Mouse (Mus musculus) left cerebral cortex, postnatal 4 days (tissue): ENCODE measurements around the gene Cyp1a1. TPM values are rescaled to one million over a fixed set of nuclear protein-coding genes. Genes with fewer than 3 reads are reported as not detected.
"Not testable (repeated sequence)": the region's sequence is repeated elsewhere in the genome, so short reads cannot be mapped to it uniquely, and the experiment has no call there.

Source experiments
- DNase-seq: peaks from one replicate; pipeline ENCODE4 v3.0.0-alpha.2; 2022
- intact Hi-C: fragments of 180-260 bp; cut with DNase I; formaldehyde crosslinking; loops from one replicate; pipeline ENCODE4 v1.15.1; 2025
- total RNA-seq, 2 experiments: library from RNA; stranded (reverse); gene quantifications; 2 replicates each; pipeline ENCODE4 v1.2.3; 2021

Cyp1a1 gene
- total RNA-seq, 2 experiments from 2014 or later = 0.95 to 1.1 TPM

GRCm38 (mm10) chr9:57696380-57697285 lies 8.9 kb downstream of the Cyp1a1 start:
- intact Hi-C loops = no loop called here
- DNase-seq = peak; percentile 44

- intact Hi-C loops = no loop called here
Measured at GRCm38 (mm10) chr9:57697380-57697779, 9.7 kb downstream of the Cyp1a1 start.

DNA sequence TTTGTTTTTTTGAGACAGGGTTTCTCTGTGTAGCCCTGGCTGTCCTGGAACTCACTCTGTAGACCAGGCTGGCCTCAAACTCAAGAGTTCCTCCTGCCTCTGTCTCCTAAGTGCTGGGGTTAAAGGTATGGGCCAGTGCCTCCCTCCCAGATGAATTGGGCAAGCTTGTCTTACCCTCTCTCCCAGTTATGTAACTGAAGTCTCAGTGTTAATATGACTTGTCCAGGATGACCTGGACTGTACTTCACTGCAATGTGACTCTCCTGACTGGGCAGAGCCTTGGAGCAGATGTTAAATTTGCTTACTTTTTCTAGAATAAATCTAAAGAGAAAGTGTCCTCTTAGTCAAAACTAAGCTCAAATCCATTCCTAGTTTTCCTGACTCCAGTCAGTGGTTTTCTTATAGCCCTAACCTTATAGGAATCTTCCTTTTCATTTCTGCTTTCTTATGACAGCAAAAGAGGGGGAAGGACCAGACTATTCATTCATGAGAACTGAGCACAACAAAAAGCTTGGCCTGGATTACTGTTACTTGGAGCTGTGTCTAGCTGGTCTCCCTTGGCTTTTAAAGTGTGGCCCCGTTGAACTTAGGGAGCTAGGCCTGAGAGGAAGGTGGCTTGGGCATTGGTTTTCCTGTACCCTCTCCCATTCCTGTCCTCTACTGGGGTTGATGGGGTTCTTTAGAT lies 10.9 kb downstream of the Cyp1a1 start:
- no peak for DNase-seq
- intact Hi-C loops = no loop called here

More at GRCm38 (mm10) chr9:57697380-57697779, 9.7 kb downstream of the Cyp1a1 start:
- no peak for DNase-seq

- intact Hi-C loops = no loop called here
Measured at GRCm38 (mm10) chr9:57706496-57706895, 18.8 kb downstream of the Cyp1a1 start.

GRCm38 (mm10) chr9:57708068-57708719 lies 20.5 kb downstream of the Cyp1a1 start, which contains the start of gene Edc3:
Gene Edc3 (plus strand): TSS chr9:57708540.
- intact Hi-C loops = no loop called here
- peak; percentile 90 for DNase-seq

More at GRCm38 (mm10) chr9:57706496-57706895, 18.8 kb downstream of the Cyp1a1 start:
- no peak for DNase-seq

GRCm38 (mm10) chr9:57708720-57709274 lies 21.1 kb downstream of the Cyp1a1 start:
- peak; percentile 48 for DNase-seq
- intact Hi-C loops = no loop called here

- DNase-seq, intact Hi-C loops: not testable (repeated sequence)
Measured at GRCm38 (mm10) chr9:57710214-57710613, 22.5 kb downstream of the Cyp1a1 start.

- no peak for DNase-seq
- intact Hi-C loops = no loop called here
Measured at GRCm38 (mm10) chr9:57712194-57712593, 24.5 kb downstream of the Cyp1a1 start.

DNA sequence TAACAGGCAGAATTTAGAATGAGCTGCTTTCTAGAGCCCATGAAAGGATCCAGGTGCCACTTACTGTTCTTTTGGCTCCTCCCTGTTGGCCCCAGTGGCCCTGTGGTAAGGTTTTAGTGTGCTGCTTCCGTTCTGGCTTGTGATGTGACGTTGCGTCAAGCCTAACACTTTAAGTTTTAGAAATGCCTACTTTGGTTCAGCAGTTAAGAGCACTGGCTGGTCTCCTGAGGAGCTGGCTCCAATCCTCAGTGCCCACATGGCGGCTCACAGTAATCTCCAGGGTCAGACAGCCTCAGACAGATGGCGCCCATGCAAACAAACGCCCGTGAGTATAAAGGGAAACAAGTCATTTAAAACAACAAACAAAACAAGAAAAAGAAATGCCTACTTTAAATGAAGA lies 30.7 kb downstream of the Cyp1a1 start:
- peak; percentile 8 for DNase-seq
- intact Hi-C loops = no loop called here

DNA sequence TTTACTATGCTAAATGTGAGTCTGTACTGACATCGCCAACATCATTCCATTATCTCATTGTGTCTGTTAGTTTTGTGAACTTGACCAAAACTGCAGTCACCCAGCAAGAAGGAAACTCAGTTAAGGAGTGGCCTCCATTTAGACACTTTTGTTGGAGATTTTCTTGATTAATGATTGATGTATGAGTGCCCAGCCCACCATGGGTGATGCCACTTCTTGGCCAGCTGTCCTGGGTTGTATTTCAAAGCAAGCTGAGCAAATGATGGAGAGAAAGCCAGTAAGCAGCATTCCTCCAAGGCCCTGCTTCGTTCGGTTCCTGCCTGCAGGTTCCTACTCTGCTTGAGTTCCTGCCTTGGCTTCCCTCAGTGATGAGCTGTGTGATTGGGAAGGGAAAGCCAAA lies 33.0 kb downstream of the Cyp1a1 start:
- no peak for DNase-seq
- intact Hi-C loops = no loop called here

DNA sequence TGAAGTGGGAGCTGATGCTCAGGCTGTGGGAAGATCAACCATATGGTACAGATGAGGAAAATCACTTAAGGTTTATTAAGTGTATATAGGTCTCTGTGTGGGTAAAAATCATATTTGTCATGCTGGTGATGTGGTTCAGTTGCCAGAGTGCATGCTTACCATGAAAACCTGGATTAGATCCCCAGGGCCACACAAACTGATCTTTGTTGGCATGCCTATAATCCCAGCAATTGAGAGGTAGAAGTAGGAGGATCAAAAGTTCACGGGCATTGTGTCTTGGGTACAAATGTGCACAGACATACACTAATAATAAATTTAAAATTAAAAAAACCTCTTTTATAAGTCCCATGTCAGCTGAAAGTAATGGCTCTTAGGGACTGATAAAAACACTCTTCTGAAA lies 34.6 kb downstream of the Cyp1a1 start:
- intact Hi-C loops = no loop called here
- DNase-seq = no peak

- DNase-seq = peak; percentile 27
- intact Hi-C loops = no loop called here
Measured at GRCm38 (mm10) chr9:57723315-57723715, 35.6 kb downstream of the Cyp1a1 start.

DNA sequence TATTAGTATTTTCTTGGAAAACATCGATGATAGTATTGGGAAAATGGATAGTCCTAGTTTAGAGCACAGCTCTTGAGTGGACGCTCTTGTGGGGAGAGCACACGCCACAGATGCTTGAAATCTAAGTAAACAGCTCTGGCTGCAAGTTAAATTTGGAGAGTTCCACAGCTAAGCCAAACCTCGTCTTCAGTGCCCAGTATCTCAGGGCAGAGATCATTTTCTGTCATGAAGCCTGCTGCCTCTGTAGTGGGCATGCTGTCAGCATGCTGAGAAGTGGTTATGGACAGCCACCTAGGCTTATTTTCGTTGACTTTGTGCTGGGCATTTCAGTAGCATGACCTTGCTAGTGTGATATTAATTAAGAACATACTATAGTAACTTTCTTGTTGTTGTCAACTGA lies 36.1 kb downstream of the Cyp1a1 start:
- intact Hi-C loops = no loop called here
- DNase-seq = no peak

- intact Hi-C loops = no loop called here
- no peak for DNase-seq
Measured at GRCm38 (mm10) chr9:57724701-57725100, 37.0 kb downstream of the Cyp1a1 start.

GRCm38 (mm10) chr9:57728312-57728711 lies 40.6 kb downstream of the Cyp1a1 start:
- no peak for DNase-seq
- intact Hi-C loops = no loop called here

DNA sequence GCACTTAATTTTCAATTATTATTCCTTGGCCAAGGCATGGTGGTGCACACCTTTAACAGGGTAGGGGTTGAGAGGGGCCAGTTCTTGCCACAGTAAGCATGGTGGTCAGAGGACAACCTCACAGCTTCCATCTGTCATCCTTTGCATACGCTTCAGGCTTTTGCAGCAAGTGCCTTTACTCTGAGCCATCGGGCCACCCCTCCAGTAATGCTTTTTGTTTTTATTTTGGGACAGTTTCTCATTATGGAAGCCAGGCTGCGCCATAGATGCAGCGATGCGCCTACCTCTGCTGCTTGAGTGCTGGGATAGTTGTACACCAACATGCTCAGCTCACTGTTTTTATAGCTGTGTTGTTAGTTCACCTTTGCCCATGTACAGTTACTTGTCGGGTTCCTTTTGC lies 45.9 kb downstream of the Cyp1a1 start:
- DNase-seq = no peak
- intact Hi-C loops = no loop called here

DNA sequence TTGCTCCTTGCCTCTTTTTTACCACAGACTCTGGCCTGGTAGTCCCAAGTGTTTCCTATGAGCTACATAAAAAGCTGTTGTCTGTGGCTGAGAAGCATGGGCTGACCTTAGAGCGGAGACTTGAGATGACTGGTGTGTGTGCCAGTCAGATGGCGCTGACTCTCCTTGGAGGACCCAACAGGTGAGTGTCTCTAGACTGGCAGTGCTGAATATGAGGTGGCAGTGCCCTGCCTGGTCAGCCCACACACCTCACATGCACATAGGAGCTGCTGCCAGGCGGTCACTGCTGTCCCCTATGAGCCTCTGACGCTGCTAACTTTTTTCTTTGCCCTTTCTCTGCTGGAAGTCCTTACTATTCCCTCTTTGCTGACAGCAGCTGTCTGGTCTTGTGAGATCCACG lies 52.1 kb downstream of the Cyp1a1 start:
- intact Hi-C loops = loop anchor here (10.0 kb wide), 1 partner anchor 205 kb away; the partner anchor contains the start of gene Fam219b
- DNase-seq = no peak

- DNase-seq = peak; percentile 29
- intact Hi-C loops = loop anchor here (2.0 to 10.0 kb wide), 2 partner anchors 86 to 210 kb away; partner anchors contain the start of gene Fam219b
Measured at GRCm38 (mm10) chr9:57744462-57745091, 56.8 kb downstream of the Cyp1a1 start.

DNA sequence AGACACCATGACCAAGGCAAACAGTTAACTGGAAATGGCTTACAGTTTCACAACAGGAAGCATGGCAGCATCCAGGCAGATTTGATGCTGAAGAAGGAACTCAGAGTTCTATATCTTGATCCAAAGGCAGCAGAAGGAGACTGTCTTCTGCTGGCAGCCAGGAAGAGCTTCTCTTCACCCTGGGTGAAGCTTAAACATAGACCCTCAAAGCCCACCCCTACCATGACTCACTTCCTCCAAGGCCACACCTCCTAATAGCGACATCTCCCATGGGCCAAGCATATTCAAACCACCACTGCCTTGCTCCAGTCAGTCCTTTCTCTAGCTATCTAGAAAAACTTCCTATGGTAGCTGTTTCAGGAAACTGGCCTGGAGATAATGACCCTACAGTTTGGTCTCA lies 59.3 kb downstream of the Cyp1a1 start:
- intact Hi-C loops = loop anchor here (10.0 kb wide), 1 partner anchor 212 kb away; the partner anchor contains the start of gene Fam219b

GRCm38 (mm10) chr9:57748137-57748536 lies 60.4 kb downstream of the Cyp1a1 start:
- peak; percentile 59 for DNase-seq
- intact Hi-C loops = loop anchor here (10.0 kb wide), 1 partner anchor 213 kb away; the partner anchor contains the start of gene Fam219b

More for the DNA sequence above, 59.3 kb downstream of the Cyp1a1 start:
- no peak for DNase-seq
